Mouse (Mus musculus): Measurements from ENCODE around the gene Neu3. TPM values are rescaled to one million over a fixed set of nuclear protein-coding genes. Genes with fewer than 3 reads are reported as not detected.
"Not testable (repeated sequence)": the region's sequence is repeated elsewhere in the genome, so short reads cannot be mapped to it uniquely, and the experiment has no call there.

Gene Neu3
- polyA plus RNA-seq, 1 experiment from 2014 or later, result 1.8 TPM

- 87% methylated on average over 9 of the region's 9 CpGs for WGBS
- no peak overlapping the region for H3K9ac ChIP-seq (replicated peaks; ENCODE audit: low read length)
- H3K27me3 ChIP-seq (ENCODE audit: control insufficient read depth, insufficient read depth, low read length), result no peaks in the 10 kb centered on the region
- no peaks in the 10 kb centered on the region for H3K36me3 ChIP-seq (ENCODE audit: control insufficient read depth, insufficient read depth, low read length)
- DNase-seq (no peak), ATAC-seq (ENCODE audit: low FRiP score, low TSS enrichment) (no peak)
- no peak overlapping the region for H3K4me2 ChIP-seq (ENCODE audit: low read length)
- no peaks in the 10 kb centered on the region for H3K9me3 ChIP-seq (ENCODE audit: control insufficient read depth, low read length)
- H3K4me1 ChIP-seq (ENCODE audit: control insufficient read depth, insufficient read depth, low read length), result 0 out of 2 replicates have a peak, but pooled peaks cover 6% of the 10 kb centered on the region
- no peak overlapping the region for H3K4me3 ChIP-seq (replicated peaks; ENCODE audit: low read depth, low read length)
- H3K27ac ChIP-seq (replicated peaks; ENCODE audit: low read depth, low read length), result no peak overlapping the region
These were observed 2.7 kb downstream of the Neu3 start for GRCm38 (mm10) chr7:99825511-99825910.

- 89% methylated on average over 16 of the region's 16 CpGs for WGBS
- Histone ChIP-seq H3K27ac (replicated peaks; ENCODE audit: low read depth, low read length) (no peak overlapping the region), H3K4me1 (ENCODE audit: control insufficient read depth, insufficient read depth, low read length) (0 out of 2 replicates have a peak, but pooled peaks cover 6% of the 10 kb centered on the region), H3K4me2 (ENCODE audit: low read length) (no peak overlapping the region), H3K27me3 (ENCODE audit: control insufficient read depth, insufficient read depth, low read length) (no peaks in the 10 kb centered on the region), H3K36me3 (ENCODE audit: control insufficient read depth, insufficient read depth, low read length) (no peaks in the 10 kb centered on the region), H3K4me3 (replicated peaks; ENCODE audit: low read depth, low read length) (no peak overlapping the region), H3K9me3 (ENCODE audit: control insufficient read depth, low read length) (no peaks in the 10 kb centered on the region), H3K9ac (replicated peaks; ENCODE audit: low read length) (no peak overlapping the region)
- ATAC-seq (ENCODE audit: low FRiP score, low TSS enrichment) (no peak), DNase-seq (no peak)
These were observed 3.4 kb downstream of the Neu3 start for GRCm38 (mm10) chr7:99824649-99825483.

- Histone ChIP-seq H3K4me1 (ENCODE audit: control insufficient read depth, insufficient read depth, low read length) (no peaks in the 10 kb centered on the region), H3K9me3 (ENCODE audit: control insufficient read depth, low read length) (no peaks in the 10 kb centered on the region), H3K36me3 (ENCODE audit: control insufficient read depth, insufficient read depth, low read length) (no peaks in the 10 kb centered on the region), H3K27ac (replicated peaks; ENCODE audit: low read depth, low read length) (no peak overlapping the region), H3K9ac (replicated peaks; ENCODE audit: low read length) (no peak overlapping the region), H3K27me3 (ENCODE audit: control insufficient read depth, insufficient read depth, low read length) (no peaks in the 10 kb centered on the region), H3K4me3 (replicated peaks; ENCODE audit: low read depth, low read length) (no peak overlapping the region), H3K4me2 (ENCODE audit: low read length) (no peak overlapping the region)
- ATAC-seq (ENCODE audit: low FRiP score, low TSS enrichment), result no peak
- WGBS, result 89% methylated on average over 10 of the region's 10 CpGs
- DNase-seq, result no peak
These were observed 5.1 kb downstream of the Neu3 start for GRCm38 (mm10) chr7:99823045-99823663.

- no peak overlapping the region for H3K27ac ChIP-seq (replicated peaks; ENCODE audit: low read depth, low read length)
- no peak for DNase-seq
- no peak overlapping the region for H3K4me2 ChIP-seq (ENCODE audit: low read length)
- no peaks in the 10 kb centered on the region for H3K9me3 ChIP-seq (ENCODE audit: control insufficient read depth, low read length)
- H3K36me3 ChIP-seq (ENCODE audit: control insufficient read depth, insufficient read depth, low read length), result no peaks in the 10 kb centered on the region
- H3K4me3 ChIP-seq (replicated peaks; ENCODE audit: low read depth, low read length), result no peak overlapping the region
- no peaks in the 10 kb centered on the region for H3K27me3 ChIP-seq (ENCODE audit: control insufficient read depth, insufficient read depth, low read length)
- H3K4me1 ChIP-seq (ENCODE audit: control insufficient read depth, insufficient read depth, low read length), result no peaks in the 10 kb centered on the region
- 90% methylated on average over 5 of the region's 5 CpGs for WGBS
- no peak overlapping the region for H3K9ac ChIP-seq (replicated peaks; ENCODE audit: low read length)
- no peak for ATAC-seq (ENCODE audit: low FRiP score, low TSS enrichment)
These were observed 5.8 kb downstream of the Neu3 start for GRCm38 (mm10) chr7:99822426-99822825.

- no peak overlapping the region for H3K4me3 ChIP-seq (replicated peaks; ENCODE audit: low read depth, low read length)
- no peak for ATAC-seq (ENCODE audit: low FRiP score, low TSS enrichment)
These were observed 6.3 kb downstream of the Neu3 start for GRCm38 (mm10) chr7:99821953-99822352.

GRCm38 (mm10) chr7:99818181-99818725 is 10.0 kb downstream of the Neu3 start:
- WGBS, result 23% methylated on average over 9 of the region's 9 CpGs
- not testable (repeated sequence) for H3K4me3 ChIP-seq (replicated peaks; ENCODE audit: low read depth, low read length); H3K4me2 ChIP-seq (ENCODE audit: low read length); H3K36me3 ChIP-seq (ENCODE audit: control insufficient read depth, insufficient read depth, low read length); H3K9me3 ChIP-seq (ENCODE audit: control insufficient read depth, low read length); ATAC-seq (ENCODE audit: low FRiP score, low TSS enrichment); H3K27me3 ChIP-seq (ENCODE audit: control insufficient read depth, insufficient read depth, low read length); H3K4me1 ChIP-seq (ENCODE audit: control insufficient read depth, insufficient read depth, low read length); H3K9ac ChIP-seq (replicated peaks; ENCODE audit: low read length); H3K27ac ChIP-seq (replicated peaks; ENCODE audit: low read depth, low read length); DNase-seq

More at GRCm38 (mm10) chr7:99821953-99822352, 6.3 kb downstream of the Neu3 start:
- no peaks in the 10 kb centered on the region for H3K27me3 ChIP-seq (ENCODE audit: control insufficient read depth, insufficient read depth, low read length)
- H3K4me1 ChIP-seq (ENCODE audit: control insufficient read depth, insufficient read depth, low read length), result no peaks in the 10 kb centered on the region
- H3K9me3 ChIP-seq (ENCODE audit: control insufficient read depth, low read length), result no peaks in the 10 kb centered on the region
- H3K9ac ChIP-seq (replicated peaks; ENCODE audit: low read length), result no peak overlapping the region
- no peak overlapping the region for H3K4me2 ChIP-seq (ENCODE audit: low read length)
- no peak for DNase-seq
- no peak overlapping the region for H3K27ac ChIP-seq (replicated peaks; ENCODE audit: low read depth, low read length)
- H3K36me3 ChIP-seq (ENCODE audit: control insufficient read depth, insufficient read depth, low read length), result no peaks in the 10 kb centered on the region
- 85% methylated on average over 2 of the region's 2 CpGs for WGBS

GRCm38 (mm10) chr7:99813394-99813793 is 14.8 kb downstream of the Neu3 start:
- 87% methylated on average over 11 of the region's 11 CpGs for WGBS
- DNase-seq (no peak), ATAC-seq (ENCODE audit: low FRiP score, low TSS enrichment) (no peak)
- no peak overlapping the region for H3K4me3 ChIP-seq (replicated peaks; ENCODE audit: low read depth, low read length)
- H3K36me3 ChIP-seq (ENCODE audit: control insufficient read depth, insufficient read depth, low read length), result no peaks in the 10 kb centered on the region
- no peak overlapping the region for H3K9ac ChIP-seq (replicated peaks; ENCODE audit: low read length)
- no peak overlapping the region for H3K4me2 ChIP-seq (ENCODE audit: low read length)
- no peaks in the 10 kb centered on the region for H3K4me1 ChIP-seq (ENCODE audit: control insufficient read depth, insufficient read depth, low read length)
- no peaks in the 10 kb centered on the region for H3K27me3 ChIP-seq (ENCODE audit: control insufficient read depth, insufficient read depth, low read length)
- H3K9me3 ChIP-seq (ENCODE audit: control insufficient read depth, low read length), result no peaks in the 10 kb centered on the region
- no peak overlapping the region for H3K27ac ChIP-seq (replicated peaks; ENCODE audit: low read depth, low read length)

- H3K9ac ChIP-seq (replicated peaks; ENCODE audit: low read length), result no peak overlapping the region
- no peak for ATAC-seq (ENCODE audit: low FRiP score, low TSS enrichment)
- no peaks in the 10 kb centered on the region for H3K27me3 ChIP-seq (ENCODE audit: control insufficient read depth, insufficient read depth, low read length)
- DNase-seq, result no peak
- no peaks in the 10 kb centered on the region for H3K9me3 ChIP-seq (ENCODE audit: control insufficient read depth, low read length)
- 92% methylated on average over 4 of the region's 4 CpGs for WGBS
- no peak overlapping the region for H3K4me2 ChIP-seq (ENCODE audit: low read length)
- H3K4me1 ChIP-seq (ENCODE audit: control insufficient read depth, insufficient read depth, low read length), result no peaks in the 10 kb centered on the region
- H3K27ac ChIP-seq (replicated peaks; ENCODE audit: low read depth, low read length), result no peak overlapping the region
- no peaks in the 10 kb centered on the region for H3K36me3 ChIP-seq (ENCODE audit: control insufficient read depth, insufficient read depth, low read length)
- H3K4me3 ChIP-seq (replicated peaks; ENCODE audit: low read depth, low read length), result no peak overlapping the region
These were observed 16.6 kb downstream of the Neu3 start for GRCm38 (mm10) chr7:99811661-99812060.
